Comparison of ENCODE assay signal across 12 mouse cellular contexts in genomic region chr7:5083325-5084105, GRCm38 (mm10). TPM values are rescaled to one million over a fixed set of nuclear protein-coding genes. Genes with fewer than 3 reads are reported as not detected.
DNase-seq lines count a peak whose midpoint lies in the region; ATAC-seq and TF ChIP-seq lines count a peak whose summit lies in the region.
"Had no signal": no experiment of that assay in that cellular context is flagged by ENCODE, and none has a peak within 500 bp of the region (broad histone marks: within the 10 kb centered on the region; RNA-seq: fewer than 3 reads in every experiment).

No protein-coding gene starts in this region.

- H3K4me2 ChIP-seq in kidney, embryonic 14.5 days (replicated peaks; ENCODE audit: low read depth, low read length): no peak overlapping the region
- H3K4me2 ChIP-seq: embryonic facial prominence, embryonic 15.5 days had no signal

- no peaks in the 10 kb centered on the region for H3K27me3 ChIP-seq in kidney, embryonic 14.5 days (ENCODE audit: control insufficient read depth, insufficient read depth, low read length)
- H3K27me3 ChIP-seq: embryonic facial prominence, embryonic 15.5 days had no signal

- H3K4me3 ChIP-seq in kidney, embryonic 14.5 days (ENCODE audit: low read length): no peak overlapping the region
- no peak overlapping the region for H3K4me3 ChIP-seq in bone marrow, adult 2 months (replicated peaks; ENCODE audit: control insufficient read depth, low read depth, low read length)
- H3K4me3 ChIP-seq: embryonic facial prominence, embryonic 15.5 days had no signal

- no peaks in the 10 kb centered on the region for H3K9me3 ChIP-seq in kidney, embryonic 14.5 days (ENCODE audit: control insufficient read depth, low read length)
- H3K9me3 ChIP-seq: embryonic facial prominence, embryonic 15.5 days had no signal

- H3K4me1 ChIP-seq in kidney, embryonic 14.5 days (ENCODE audit: control insufficient read depth, insufficient read depth, low read length): peaks cover 14% of the 10 kb centered on the region
- H3K4me1 ChIP-seq in bone marrow, adult 2 months (ENCODE audit: control insufficient read depth, insufficient read depth, low read length): peaks cover 2% of the 10 kb centered on the region; the same call in 1 of the 2 replicates

- no peak for TF ChIP-seq CTCF in bone marrow, adult 2 months (IDR thresholded peaks at IDR 0.05; ENCODE audit: control insufficient read depth, insufficient read depth, low read length)

- no peak for TF ChIP-seq POLR2A in bone marrow, adult 2 months (IDR thresholded peaks at IDR 0.05; ENCODE audit: borderline replicate concordance, control insufficient read depth, low read depth, low read length)

- peak; percentile 84 for DNase-seq in kidney, adult 9 months
- peak; percentile 31 for DNase-seq in kidney, postnatal 14 days
- no peak for DNase-seq in left cerebral cortex, postnatal 14 days (ENCODE audit: low spot score in 2 of 2)
- no peak for DNase-seq in left cerebral cortex, postnatal 36 days (ENCODE audit: low spot score in 2 of 2)
- DNase-seq: cerebellum, adult 9-10 months had no signal

- 86% methylated on average over 18 of the region's 18 CpGs for WGBS in kidney, embryonic 14.5 days
- 72% methylated on average over 18 of the region's 18 CpGs for WGBS in bone marrow, adult 2 months

- no peak for ATAC-seq in kidney, embryonic 14.5 days (ENCODE audit: low FRiP score, low TSS enrichment)
- ATAC-seq in neutrophil, adult 5-6 weeks (ENCODE audit: extremely low read depth, insufficient number of reproducible peaks, low FRiP score, poor library complexity, severe bottlenecking): peak; percentile 58

- H3K9ac ChIP-seq in kidney, embryonic 14.5 days (ENCODE audit: low read depth, low read length): no peak overlapping the region
- H3K9ac ChIP-seq: embryonic facial prominence, embryonic 15.5 days had no signal

- no peak overlapping the region for H3K27ac ChIP-seq in kidney, embryonic 14.5 days (ENCODE audit: low read depth, low read length)
- H3K27ac ChIP-seq in bone marrow, adult 2 months (ENCODE audit: control insufficient read depth, insufficient read depth, low read depth, low read length, poor library complexity): peak overlapping the region; percentile 25
- H3K27ac ChIP-seq: embryonic facial prominence, embryonic 15.5 days had no signal

- peaks cover 38% of the 10 kb centered on the region for H3K36me3 ChIP-seq in kidney, embryonic 14.5 days (ENCODE audit: control insufficient read depth, insufficient read depth, low read length)

- intact Hi-C loops in left cerebral cortex, postnatal 14 days (cut with DNase I): loop anchor here (5.0 kb wide), 2 partner anchors 39 to 1089 kb away; partner anchors contain the start of gene Zfp444
- intact Hi-C loops in left cerebral cortex, postnatal 36 days (cut with DNase I): loop anchor here (10.0 kb wide), 1 partner anchor 1439 kb away; the partner anchor contains the start of gene Cnot3

RNA-seq across cellular contexts. Expression of gene Epn1, which starts 3.5 kb away (rescaled TPM):
- 53.2 and 63.8 TPM in 2 replicates for polyA plus RNA-seq in kidney, embryonic 14.5 days (2014; fragmentation: Nextera tagmentation; extraction: Ambion mirVana)
- 109 and 135 TPM in 2 replicates for polyA plus RNA-seq in bone marrow, adult 2 months (2011; ENCODE audit: insufficient read depth, insufficient read length, low replicate concordance, missing spikeins)
- total RNA-seq in neutrophil, adult 5-6 weeks (2017): 118 and 130 TPM in 2 replicates
- total RNA-seq in left cerebral cortex, postnatal 14 days (2021): 100 to 1,000 TPM; 429 to 432 TPM
- total RNA-seq in left cerebral cortex, postnatal 36 days (2021): 100 to 1,000 TPM; 435 to 530 TPM

RNA-seq across cellular contexts. Expression of gene U2af2, which starts 21.6 kb away (rescaled TPM):
- polyA plus RNA-seq in kidney, embryonic 14.5 days (2014; fragmentation: Nextera tagmentation; extraction: Ambion mirVana): 120 and 148 TPM in 2 replicates
- polyA plus RNA-seq in bone marrow, adult 2 months (2011; ENCODE audit: insufficient read depth, insufficient read length, low replicate concordance, missing spikeins): 177 and 222 TPM in 2 replicates
- 168 and 188 TPM in 2 replicates for total RNA-seq in neutrophil, adult 5-6 weeks (2017)
- total RNA-seq in left cerebral cortex, postnatal 14 days (2021): 100 to 1,000 TPM; 166 to 173 TPM
- total RNA-seq in left cerebral cortex, postnatal 36 days (2021): 100 to 1,000 TPM; 162 to 183 TPM

RNA-seq across cellular contexts. Expression of gene Zfp580, which starts 32.2 kb away (rescaled TPM):
- polyA plus RNA-seq in kidney, embryonic 14.5 days (2014; fragmentation: Nextera tagmentation; extraction: Ambion mirVana): 43.6 and 56.2 TPM in 2 replicates
- polyA plus RNA-seq in bone marrow, adult 2 months (2011; ENCODE audit: insufficient read depth, insufficient read length, low replicate concordance, missing spikeins): 2.7 and 4.6 TPM in 2 replicates
- total RNA-seq in neutrophil, adult 5-6 weeks (2017): 0.93 TPM in 1 of 2 replicates, not detected in the other
- 10 to 100 TPM; 56.1 to 62.8 TPM for total RNA-seq in left cerebral cortex, postnatal 14 days (2021)
- total RNA-seq in left cerebral cortex, postnatal 36 days (2021): 10 to 100 TPM; 27.4 to 35.7 TPM

RNA-seq across cellular contexts. Expression of gene Rfpl4, which starts 33.2 kb away (rescaled TPM):
- not detected in 2 replicates for polyA plus RNA-seq in kidney, embryonic 14.5 days (2014; fragmentation: Nextera tagmentation; extraction: Ambion mirVana)
- not detected in 2 replicates for polyA plus RNA-seq in bone marrow, adult 2 months (2011; ENCODE audit: insufficient read depth, insufficient read length, low replicate concordance, missing spikeins)
- total RNA-seq in neutrophil, adult 5-6 weeks (2017): not detected in 2 replicates
- not detected for total RNA-seq in left cerebral cortex, postnatal 14 days (2021)
- total RNA-seq in left cerebral cortex, postnatal 36 days (2021): not detected
- polyA plus RNA-seq: embryonic facial prominence, embryonic 15.5 days; heart, embryonic 14.5 days; intestine, embryonic 14.5 days; limb, embryonic 14.5 days had no signal

RNA-seq across cellular contexts. Expression of gene Rasl2-9, which starts 42.2 kb away (rescaled TPM):
- polyA plus RNA-seq in kidney, embryonic 14.5 days (2014; fragmentation: Nextera tagmentation; extraction: Ambion mirVana): 0.28 and 0.43 TPM in 2 replicates
- polyA plus RNA-seq in bone marrow, adult 2 months (2011; ENCODE audit: insufficient read depth, insufficient read length, low replicate concordance, missing spikeins): not detected in 2 replicates
- total RNA-seq in neutrophil, adult 5-6 weeks (2017): 0.98 TPM in 1 of 2 replicates, not detected in the other
- under 1 TPM in 1 of 2 experiments, not detected in 1; 0.35 TPM for total RNA-seq in left cerebral cortex, postnatal 14 days (2021)
- under 1 TPM; 0.32 to 0.68 TPM for total RNA-seq in left cerebral cortex, postnatal 36 days (2021)

Comparison
In these comparisons a context has a peak if more than half of its experiments do, and no peak if none do; other contexts are left out.
1. DNase-seq: peak in kidney, adult 9 months (single experiment) and kidney, postnatal 14 days (single experiment); none in left cerebral cortex, postnatal 14 days (0 of 2) and left cerebral cortex, postnatal 36 days (0 of 2).
2. RNA of gene Zfp580, which starts 32.2 kb away (total RNA-seq): 56.1 to 62.8 TPM in left cerebral cortex, postnatal 14 days and 27.4 to 35.7 TPM in left cerebral cortex, postnatal 36 days; 0.93 TPM in neutrophil, adult 5-6 weeks; every median in the first group is over 10 times any median in the second.